Mouse (Mus musculus): ENCODE measurements around the gene Bbox1. TPM values are rescaled to one million over a fixed set of nuclear protein-coding genes. Genes with fewer than 3 reads are reported as not detected.

The Bbox1 gene
- 0.08 and 0.14 TPM in 2 replicates for polyA plus RNA-seq (2012; rRNA removed)

GRCm38 (mm10) chr2:110314509-110315155 lies at the start of gene Bbox1:
TSS of gene Bbox1 (minus strand) at chr2:110314560.
- DNase-seq (ENCODE audit: low read depth): no peak

GRCm38 (mm10) chr2:110363855-110364254 lies 49.5 kb upstream of the Bbox1 start:
- DNase-seq (ENCODE audit: low read depth): no peak
- TF ChIP-seq POLR2A (IDR thresholded peaks at IDR 0.05; ENCODE audit: borderline replicate concordance, extremely low read depth, insufficient read depth, insufficient read length, poor library complexity, severe bottlenecking) (no peak), CTCF (IDR thresholded peaks at IDR 0.05; ENCODE audit: borderline replicate concordance, extremely low read depth, insufficient read depth, insufficient read length) (no peak)

More at GRCm38 (mm10) chr2:110314509-110315155, at the start of gene Bbox1:
- no peak for TF ChIP-seq CTCF (IDR thresholded peaks at IDR 0.05; ENCODE audit: borderline replicate concordance, extremely low read depth, insufficient read depth, insufficient read length)
- TF ChIP-seq POLR2A (IDR thresholded peaks at IDR 0.05; ENCODE audit: borderline replicate concordance, extremely low read depth, insufficient read depth, insufficient read length, poor library complexity, severe bottlenecking): no peak

GRCm38 (mm10) chr2:110362432-110363283 lies 48.3 kb upstream of the Bbox1 start, which contains the start of gene Fibin:
TSS of gene Fibin (minus strand) at chr2:110363183.
- peak; percentile 70 for DNase-seq (ENCODE audit: low read depth)
- TF ChIP-seq POLR2A (IDR thresholded peaks at IDR 0.05; ENCODE audit: borderline replicate concordance, extremely low read depth, insufficient read depth, insufficient read length, poor library complexity, severe bottlenecking) (no peak), CTCF (IDR thresholded peaks at IDR 0.05; ENCODE audit: borderline replicate concordance, extremely low read depth, insufficient read depth, insufficient read length) (peak; percentile 30; the same call in 1 of the 2 replicates)

GRCm38 (mm10) chr2:110353302-110353970 lies 39.1 kb upstream of the Bbox1 start:
- TF ChIP-seq CTCF (IDR thresholded peaks at IDR 0.05; ENCODE audit: borderline replicate concordance, extremely low read depth, insufficient read depth, insufficient read length) (no peak), POLR2A (IDR thresholded peaks at IDR 0.05; ENCODE audit: borderline replicate concordance, extremely low read depth, insufficient read depth, insufficient read length, poor library complexity, severe bottlenecking) (no peak)
- no peak for DNase-seq (ENCODE audit: low read depth)

GRCm38 (mm10) chr2:110351843-110352251 lies 37.5 kb upstream of the Bbox1 start:
- TF ChIP-seq CTCF (IDR thresholded peaks at IDR 0.05; ENCODE audit: borderline replicate concordance, extremely low read depth, insufficient read depth, insufficient read length): no peak
- no peak for TF ChIP-seq POLR2A (IDR thresholded peaks at IDR 0.05; ENCODE audit: borderline replicate concordance, extremely low read depth, insufficient read depth, insufficient read length, poor library complexity, severe bottlenecking)
- peak; percentile 66 for DNase-seq (ENCODE audit: low read depth)

- no peak for DNase-seq (ENCODE audit: low read depth)
- TF ChIP-seq CTCF (IDR thresholded peaks at IDR 0.05; ENCODE audit: borderline replicate concordance, extremely low read depth, insufficient read depth, insufficient read length) (no peak), POLR2A (IDR thresholded peaks at IDR 0.05; ENCODE audit: borderline replicate concordance, extremely low read depth, insufficient read depth, insufficient read length, poor library complexity, severe bottlenecking) (no peak)
Measured at GRCm38 (mm10) chr2:110351406-110351805, 37.0 kb upstream of the Bbox1 start.

GRCm38 (mm10) chr2:110328953-110329352 lies 14.6 kb upstream of the Bbox1 start:
- TF ChIP-seq POLR2A (IDR thresholded peaks at IDR 0.05; ENCODE audit: borderline replicate concordance, extremely low read depth, insufficient read depth, insufficient read length, poor library complexity, severe bottlenecking): no peak
- no peak for TF ChIP-seq CTCF (IDR thresholded peaks at IDR 0.05; ENCODE audit: borderline replicate concordance, extremely low read depth, insufficient read depth, insufficient read length)

GRCm38 (mm10) chr2:110319949-110320348 lies 5.6 kb upstream of the Bbox1 start:
- DNase-seq (ENCODE audit: low read depth): peak; percentile 8
- no peak for TF ChIP-seq POLR2A (IDR thresholded peaks at IDR 0.05; ENCODE audit: borderline replicate concordance, extremely low read depth, insufficient read depth, insufficient read length, poor library complexity, severe bottlenecking)
- no peak for TF ChIP-seq CTCF (IDR thresholded peaks at IDR 0.05; ENCODE audit: borderline replicate concordance, extremely low read depth, insufficient read depth, insufficient read length)

More at GRCm38 (mm10) chr2:110328953-110329352, 14.6 kb upstream of the Bbox1 start:
- DNase-seq (ENCODE audit: low read depth): no peak

- no peak for DNase-seq (ENCODE audit: low read depth)
- no peak for TF ChIP-seq POLR2A (IDR thresholded peaks at IDR 0.05; ENCODE audit: borderline replicate concordance, extremely low read depth, insufficient read depth, insufficient read length, poor library complexity, severe bottlenecking)
- no peak for TF ChIP-seq CTCF (IDR thresholded peaks at IDR 0.05; ENCODE audit: borderline replicate concordance, extremely low read depth, insufficient read depth, insufficient read length)
Measured at GRCm38 (mm10) chr2:110319266-110319665, 4.9 kb upstream of the Bbox1 start.

GRCm38 (mm10) chr2:110318719-110319118 lies 4.4 kb upstream of the Bbox1 start:
- no peak for DNase-seq (ENCODE audit: low read depth)
- no peak for TF ChIP-seq CTCF (IDR thresholded peaks at IDR 0.05; ENCODE audit: borderline replicate concordance, extremely low read depth, insufficient read depth, insufficient read length)

Data from brain, embryonic 14.5 days (tissue).